Mouse (Mus musculus): ENCODE results near the gene Best1. TPM values are rescaled to one million over a fixed set of nuclear protein-coding genes. Genes with fewer than 3 reads are reported as not detected.

The Best1 gene
- total and polyA plus RNA-seq, 3 experiments, result 0.17 to 0.62 (median 0.46) TPM

GRCm38 (mm10) chr19:9957965-9958364 lies 43.5 kb downstream of the Best1 start:
- no peak for DNase-seq

- no peak for DNase-seq
Observed at GRCm38 (mm10) chr19:9956624-9957388, 44.6 kb downstream of the Best1 start.

DNA sequence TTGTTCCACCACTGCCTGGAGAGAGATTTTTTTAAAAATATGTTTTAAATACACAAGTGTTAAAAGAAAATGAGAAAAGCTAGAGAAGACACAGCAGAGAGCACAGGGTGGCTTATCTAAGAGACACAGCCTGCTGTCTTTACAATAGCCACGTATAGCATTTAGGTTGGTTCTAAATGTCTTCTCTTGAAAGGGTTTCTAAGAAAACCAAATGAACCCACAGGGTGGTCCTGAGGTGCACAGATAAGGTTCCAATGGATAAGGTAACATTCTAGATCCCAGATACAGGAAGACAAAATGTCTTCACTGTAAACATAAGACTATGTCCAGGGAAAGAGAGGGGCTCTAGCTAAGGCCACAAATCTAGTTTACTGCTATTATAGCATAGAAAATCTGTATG lies 46.0 kb downstream of the Best1 start:
- DNase-seq, result no peak

- DNase-seq, result no peak
Observed at GRCm38 (mm10) chr19:9954811-9955202, 46.6 kb downstream of the Best1 start.

- peak; percentile 93 for DNase-seq
Observed at GRCm38 (mm10) chr19:9954055-9954810, 47.2 kb downstream of the Best1 start.

DNA sequence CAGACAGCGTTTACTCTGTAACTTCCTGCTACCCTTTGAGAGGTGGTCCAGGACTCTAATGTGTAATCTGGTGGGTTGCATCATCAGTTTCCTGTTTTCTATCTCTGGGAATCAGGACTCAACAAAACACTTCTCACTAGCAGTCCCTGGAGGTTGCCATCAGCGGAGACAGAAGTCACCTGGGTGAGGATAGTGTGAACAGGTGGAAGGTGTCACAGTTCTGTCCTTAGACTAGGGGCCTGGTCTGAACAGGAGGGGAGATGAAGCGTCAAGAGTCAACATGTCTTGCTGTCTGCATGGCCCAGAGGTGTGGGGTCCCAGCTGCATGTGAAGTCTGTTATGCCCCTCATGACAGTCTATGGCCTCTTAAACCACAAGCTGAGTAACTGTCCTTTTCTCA lies 48.5 kb downstream of the Best1 start:
- no peak for DNase-seq

GRCm38 (mm10) chr19:9952390-9952789 lies 49.0 kb downstream of the Best1 start:
- no peak for DNase-seq

DNA sequence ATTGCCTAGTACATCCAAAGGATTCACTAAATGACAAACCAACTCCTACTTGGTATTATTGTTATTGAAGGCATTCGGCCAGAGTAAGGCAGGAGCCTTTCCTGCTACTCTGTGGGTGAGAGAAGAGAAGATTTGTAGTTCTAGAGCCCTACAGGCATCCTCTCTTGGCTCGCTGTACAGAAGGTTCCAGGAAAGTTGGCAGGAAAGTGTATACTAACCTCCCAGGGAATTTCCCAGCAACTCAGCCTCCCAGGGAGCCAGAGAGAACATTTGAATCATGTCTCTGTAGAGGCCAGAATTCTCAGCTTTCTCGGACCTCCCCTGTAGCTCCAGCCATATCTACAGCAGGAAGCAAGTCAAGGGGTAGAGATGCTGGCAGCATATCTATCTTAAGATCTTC lies 54.4 kb downstream of the Best1 start:
- DNase-seq, result no peak

DNA sequence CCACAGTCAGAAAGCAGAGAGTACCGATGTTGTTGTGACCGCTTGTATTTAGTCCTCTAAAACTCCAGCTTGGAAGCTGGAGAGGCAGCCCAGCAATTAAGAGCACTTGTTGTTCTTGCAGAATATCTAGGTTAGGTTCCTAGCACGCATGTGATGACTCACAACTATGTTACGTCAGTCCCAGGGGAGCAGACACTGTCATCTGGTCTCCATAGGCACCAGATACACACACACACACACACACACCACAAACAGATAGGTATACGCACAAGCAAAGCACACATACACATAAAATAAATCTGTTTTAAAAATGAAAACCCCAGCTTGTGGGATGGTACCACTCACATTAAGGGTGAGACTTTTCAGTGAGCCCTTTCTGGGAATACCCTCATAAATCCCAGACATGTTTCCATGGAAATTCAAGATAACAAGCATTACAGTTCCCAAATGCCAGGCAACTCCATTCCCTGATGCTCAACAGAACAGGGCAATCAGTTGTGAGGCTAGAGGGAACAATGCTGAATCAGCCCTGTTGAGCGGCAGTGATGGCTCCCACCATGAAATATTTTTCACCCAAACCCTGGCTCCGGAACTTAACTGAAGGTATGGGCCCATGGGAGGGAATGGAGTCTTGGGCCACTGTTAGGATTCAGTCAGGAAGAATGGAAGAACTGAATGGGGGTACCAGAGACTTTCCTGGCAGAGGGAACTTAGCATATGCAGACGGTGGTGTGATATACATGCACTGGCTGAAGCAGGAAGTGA lies 55.5 kb downstream of the Best1 start:
- no peak for DNase-seq

- DNase-seq, result no peak
Observed at GRCm38 (mm10) chr19:9942539-9943533, 58.6 kb downstream of the Best1 start.

DNA sequence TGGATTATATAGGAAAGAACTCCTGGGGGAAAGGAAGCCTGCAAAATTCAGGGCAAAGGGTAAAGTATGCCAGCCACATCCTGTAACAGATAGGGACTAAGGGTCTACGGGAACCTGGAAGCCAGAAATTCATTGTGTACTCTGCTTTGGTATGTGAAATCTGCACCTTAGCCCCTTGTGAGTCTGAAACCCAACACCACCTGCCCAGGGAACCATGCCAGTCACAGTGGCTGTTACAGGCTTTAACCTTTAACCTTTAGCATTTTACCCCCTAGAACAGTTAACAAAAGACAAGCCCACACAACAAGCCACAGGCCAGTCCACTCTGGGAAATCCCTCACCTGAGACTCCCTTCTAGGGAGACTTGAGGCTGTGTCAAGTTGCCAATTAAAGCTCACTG lies 59.6 kb downstream of the Best1 start:
- no peak for DNase-seq

- DNase-seq, result no peak
Observed at GRCm38 (mm10) chr19:9940903-9941302, 60.5 kb downstream of the Best1 start.

DNA sequence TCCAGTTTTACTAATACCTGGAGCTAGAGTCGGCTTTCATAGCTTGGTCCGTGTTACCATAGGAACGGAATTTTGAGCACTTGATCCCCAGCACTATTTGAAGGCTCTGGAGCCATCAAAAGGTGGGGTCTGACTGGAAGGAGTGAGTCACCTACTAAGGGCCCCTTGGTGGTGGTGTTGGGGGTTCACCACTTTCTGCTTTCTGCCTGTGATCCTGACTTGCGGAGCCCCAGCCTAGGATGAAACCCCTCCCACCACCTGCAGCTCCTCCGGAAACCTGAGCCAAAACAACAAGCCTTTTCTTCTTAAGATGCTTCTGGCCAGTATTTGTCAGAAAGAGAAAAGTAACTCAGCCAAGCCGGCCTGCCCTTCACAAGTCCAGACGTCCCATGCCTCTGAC lies 61.6 kb downstream of the Best1 start:
- no peak for DNase-seq

GRCm38 (mm10) chr19:9938824-9939303 lies 62.6 kb downstream of the Best1 start:
- DNase-seq, result peak; percentile 87

- no peak for DNase-seq
Observed at GRCm38 (mm10) chr19:9938156-9938823, 63.1 kb downstream of the Best1 start.

GRCm38 (mm10) chr19:9937428-9937827 lies 64.0 kb downstream of the Best1 start:
- no peak for DNase-seq

GRCm38 (mm10) chr19:9936579-9936978 lies 64.9 kb downstream of the Best1 start:
- no peak for DNase-seq
